Mouse (Mus musculus) regulatory T cell (primary cell): ENCODE measurements around the gene Prkcz.

Source experiments
- in situ Hi-C: fragments of 300-600 bp; cut with MboI, MseI; formaldehyde crosslinking; loops from one replicate; pipeline ENCODE4 v1.15.1; 2025; ENCODE audit warnings: high pct_unique_total_duplicates

Prkcz gene

DNA sequence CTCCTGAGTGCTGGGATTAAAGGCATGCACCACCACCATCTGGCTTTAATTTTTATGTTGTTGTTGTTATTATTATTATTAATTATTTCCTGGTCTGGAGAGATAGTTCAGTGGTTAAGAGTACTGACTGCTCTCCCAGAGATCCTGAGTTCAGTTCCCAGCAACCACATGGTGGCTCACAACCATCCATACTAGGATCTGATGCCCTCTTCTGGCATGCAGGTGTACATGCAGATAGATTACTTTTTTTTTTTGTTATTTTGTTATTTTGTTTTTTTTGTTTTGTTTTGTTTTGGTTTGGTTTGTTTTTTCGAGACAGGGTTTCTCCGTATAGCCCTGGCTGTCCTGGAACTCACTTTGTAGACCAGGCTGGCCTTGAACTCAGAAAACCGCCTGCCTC lies 113.1 kb downstream of the Prkcz start:
- in situ Hi-C loops: loop anchor here (5.0 to 10.0 kb wide), 2 partner anchors 151 to 283 kb away; partner anchors contain the start of genes Hes5 and Pank4

DNA sequence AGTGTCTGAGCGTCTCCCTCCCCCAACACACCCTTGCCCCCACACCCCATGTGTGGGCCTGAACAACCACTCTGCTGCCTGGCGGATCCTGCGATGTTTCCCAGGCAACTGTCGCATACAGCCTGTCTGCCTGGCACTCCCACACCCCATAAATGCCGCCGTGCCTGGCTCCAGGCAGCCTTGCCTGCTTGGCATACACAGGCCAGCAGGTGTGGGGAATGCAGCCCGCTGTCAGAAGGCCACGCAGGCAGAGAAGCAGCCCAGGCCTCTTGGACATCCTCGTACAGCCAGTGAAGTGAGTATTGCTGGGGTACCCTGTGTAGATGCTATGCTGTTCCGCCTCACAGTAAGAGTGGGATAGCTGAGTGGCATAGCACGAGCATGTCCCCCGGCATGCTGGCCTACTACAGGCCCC lies 114.5 kb downstream of the Prkcz start:
- in situ Hi-C loops: loop anchor here (5.0 to 10.0 kb wide), 2 partner anchors 149 to 282 kb away; partner anchors contain the start of genes Hes5 and Pank4

DNA sequence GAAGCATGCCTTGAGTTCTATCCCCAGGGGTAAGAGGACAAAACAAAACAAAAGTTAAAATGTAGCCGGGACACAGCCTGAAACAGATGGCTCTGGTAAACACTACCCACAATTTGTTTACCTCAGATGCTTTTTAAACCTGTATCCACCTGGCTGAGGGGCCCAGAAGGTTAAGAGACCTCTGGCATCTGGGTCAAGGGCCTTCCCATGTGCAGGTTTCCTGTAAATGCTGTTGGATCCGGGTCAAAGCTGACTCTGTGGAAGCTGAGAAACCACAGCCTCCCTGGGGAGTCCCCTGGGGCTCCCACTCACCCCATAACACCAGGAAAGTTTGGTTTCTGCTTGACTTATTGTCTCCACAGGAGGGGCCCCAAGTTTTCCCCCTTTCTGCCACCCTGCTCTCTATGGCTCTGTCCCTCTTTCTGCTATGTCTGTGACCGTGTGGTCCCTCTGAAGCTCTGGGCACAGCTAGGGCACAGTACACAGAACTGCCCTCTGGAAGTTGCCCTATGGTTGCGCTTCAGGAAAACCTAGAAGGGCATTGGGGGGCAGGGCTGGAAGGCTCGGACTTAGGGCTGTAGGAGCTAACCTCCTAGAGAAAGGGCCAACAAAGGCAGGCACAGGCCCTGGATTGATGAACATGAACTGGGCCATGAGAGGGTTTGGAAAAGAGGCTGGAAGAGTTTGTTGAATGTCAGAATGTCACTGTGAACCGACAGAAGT lies 115.2 kb downstream of the Prkcz start:
- in situ Hi-C loops: loop anchor here (5.0 to 10.0 kb wide), 2 partner anchors 149 to 281 kb away; partner anchors contain the start of genes Hes5 and Pank4

DNA sequence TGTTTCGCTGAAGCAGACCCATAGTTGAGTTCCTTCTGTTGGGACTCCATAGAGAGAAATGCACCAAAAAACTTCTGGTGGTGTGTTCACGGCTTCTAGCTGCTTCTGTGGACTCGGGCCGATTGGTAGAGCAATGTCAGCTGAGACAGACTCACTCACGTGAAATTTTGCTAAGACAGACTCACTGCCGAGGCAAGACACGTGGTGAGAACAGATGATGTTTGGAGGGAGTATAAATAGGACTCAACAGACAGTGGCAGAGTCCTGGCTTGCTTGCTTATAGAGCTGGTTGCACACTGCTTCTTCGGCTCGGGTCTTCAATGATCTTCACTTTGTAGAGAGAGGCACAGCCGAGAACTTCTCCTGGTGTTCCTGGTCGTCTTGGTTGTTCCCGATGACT lies 117.9 kb downstream of the Prkcz start:
- in situ Hi-C loops: loop anchor here (10.0 kb wide), 1 partner anchor 278 kb away; the partner anchor contains the start of genes Hes5 and Pank4

DNA sequence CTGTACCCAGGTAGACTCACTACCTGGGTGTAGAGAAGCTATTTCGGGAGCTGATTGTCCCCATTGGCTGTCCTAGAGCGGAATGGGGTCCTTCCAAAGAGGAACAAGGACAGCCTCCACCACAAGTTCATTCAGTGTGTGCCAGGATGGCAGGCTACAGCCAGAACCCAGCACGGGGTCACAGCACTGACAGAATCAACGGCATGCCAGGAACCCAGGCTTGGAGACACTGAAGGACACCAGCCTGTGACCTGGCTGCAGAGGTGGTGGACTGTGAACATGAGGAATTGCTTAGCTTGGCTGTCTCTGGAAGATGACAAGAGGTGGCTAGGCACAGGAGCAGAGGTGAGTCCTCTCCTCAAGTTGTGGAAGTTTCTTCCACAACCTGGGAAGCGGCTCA lies 118.9 kb downstream of the Prkcz start:
- in situ Hi-C loops: loop anchor here (10.0 kb wide), 1 partner anchor 277 kb away; the partner anchor contains the start of genes Hes5 and Pank4

DNA sequence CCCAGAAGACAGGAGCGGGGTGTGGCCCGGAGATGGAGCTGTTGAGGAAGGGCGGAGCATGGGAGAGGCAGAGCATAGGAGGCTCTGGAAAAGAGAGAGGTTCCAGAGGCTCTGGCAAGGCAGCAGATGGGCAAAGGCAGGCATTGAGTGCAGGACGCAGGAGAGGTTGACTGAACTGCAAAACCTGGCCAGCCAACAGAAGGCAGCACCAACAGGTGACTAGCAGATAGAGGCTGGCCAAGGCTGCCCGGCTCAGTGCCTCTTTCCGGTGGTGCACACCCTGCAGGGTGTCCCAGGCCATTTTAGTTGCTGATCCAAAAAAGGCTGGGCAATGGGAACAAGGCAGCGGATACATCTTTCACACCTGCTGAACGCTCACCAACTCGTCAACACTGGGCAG lies 119.4 kb downstream of the Prkcz start:
- in situ Hi-C loops: loop anchor here (10.0 kb wide), 1 partner anchor 277 kb away; the partner anchor contains the start of genes Hes5 and Pank4

DNA sequence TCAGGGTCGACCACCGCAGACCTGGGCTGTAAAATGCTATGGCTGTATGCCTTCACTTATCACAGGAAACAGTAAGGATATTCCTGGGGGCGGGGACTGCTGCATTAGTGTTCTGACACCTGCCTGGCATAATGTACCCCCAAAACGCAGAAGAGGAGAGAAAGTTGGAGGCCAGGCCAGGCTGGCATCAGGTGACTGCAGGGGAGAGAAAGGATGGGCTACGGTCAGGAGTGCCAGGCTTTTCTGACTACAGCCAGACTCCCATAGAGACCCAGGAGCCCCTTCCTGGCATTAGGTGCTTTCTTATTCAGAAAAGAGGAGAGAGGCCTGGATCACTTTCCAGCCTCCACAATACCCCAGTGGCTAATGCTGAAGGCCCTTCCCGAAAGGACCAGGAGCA lies 121.7 kb downstream of the Prkcz start:
- in situ Hi-C loops: loop anchor here (5.0 kb wide), 1 partner anchor 48 kb away; no protein-coding TSS in a partner anchor

DNA sequence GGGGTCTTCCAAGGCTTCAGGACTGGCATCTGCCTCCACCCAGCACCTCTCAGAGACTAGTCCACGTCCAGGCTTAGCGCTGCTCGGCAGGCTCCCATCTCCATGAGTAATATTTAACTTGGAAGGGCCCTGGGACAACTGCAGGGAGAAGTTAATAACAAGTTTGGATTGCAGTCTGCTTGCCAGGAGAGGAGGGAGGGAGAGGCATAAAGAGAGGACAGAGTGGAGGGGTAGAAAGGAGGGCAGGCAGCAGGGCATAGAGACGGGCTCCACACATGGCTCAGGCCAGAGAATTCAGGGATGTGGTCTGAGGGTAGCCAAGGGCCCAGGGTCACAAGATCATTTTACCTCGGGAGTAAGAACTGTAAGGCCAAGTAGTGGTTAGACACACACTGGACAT lies 122.9 kb downstream of the Prkcz start:
- in situ Hi-C loops: loop anchor here (5.0 kb wide), 1 partner anchor 49 kb away; no protein-coding TSS in a partner anchor

DNA sequence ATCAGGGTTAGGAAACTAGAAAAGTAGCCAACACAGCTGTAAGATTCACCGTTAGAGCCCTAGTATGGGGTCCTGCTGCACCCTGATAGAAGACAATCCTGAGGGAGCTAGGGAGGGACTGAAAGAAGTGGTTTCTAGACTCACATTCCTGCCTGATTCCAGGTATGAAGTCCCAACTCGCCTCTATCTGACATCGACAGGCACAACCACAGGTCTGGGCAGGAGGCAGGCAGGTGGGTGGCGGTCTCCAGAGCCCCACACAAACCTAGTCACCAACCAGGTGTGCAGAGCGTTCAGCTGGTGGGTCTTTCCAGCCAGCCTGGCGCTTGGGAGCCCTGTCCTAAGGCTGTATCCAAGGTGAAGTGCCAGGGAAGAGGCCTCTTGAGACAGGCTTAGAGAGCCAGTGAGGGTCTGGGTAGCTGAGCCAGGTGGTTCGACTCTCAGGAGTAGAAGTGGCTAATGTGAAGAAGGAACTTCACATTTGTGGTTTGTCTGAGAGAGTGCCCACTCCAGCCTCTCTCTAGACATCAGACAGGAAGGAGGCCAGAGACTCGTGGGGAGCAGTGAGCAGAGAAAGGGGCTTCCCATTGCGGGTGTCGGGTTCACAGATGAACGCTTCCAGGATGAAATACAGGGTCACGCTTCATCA lies 124.3 kb downstream of the Prkcz start:
- in situ Hi-C loops: loop anchor here (5.0 kb wide), 1 partner anchor 50 kb away; no protein-coding TSS in a partner anchor

DNA sequence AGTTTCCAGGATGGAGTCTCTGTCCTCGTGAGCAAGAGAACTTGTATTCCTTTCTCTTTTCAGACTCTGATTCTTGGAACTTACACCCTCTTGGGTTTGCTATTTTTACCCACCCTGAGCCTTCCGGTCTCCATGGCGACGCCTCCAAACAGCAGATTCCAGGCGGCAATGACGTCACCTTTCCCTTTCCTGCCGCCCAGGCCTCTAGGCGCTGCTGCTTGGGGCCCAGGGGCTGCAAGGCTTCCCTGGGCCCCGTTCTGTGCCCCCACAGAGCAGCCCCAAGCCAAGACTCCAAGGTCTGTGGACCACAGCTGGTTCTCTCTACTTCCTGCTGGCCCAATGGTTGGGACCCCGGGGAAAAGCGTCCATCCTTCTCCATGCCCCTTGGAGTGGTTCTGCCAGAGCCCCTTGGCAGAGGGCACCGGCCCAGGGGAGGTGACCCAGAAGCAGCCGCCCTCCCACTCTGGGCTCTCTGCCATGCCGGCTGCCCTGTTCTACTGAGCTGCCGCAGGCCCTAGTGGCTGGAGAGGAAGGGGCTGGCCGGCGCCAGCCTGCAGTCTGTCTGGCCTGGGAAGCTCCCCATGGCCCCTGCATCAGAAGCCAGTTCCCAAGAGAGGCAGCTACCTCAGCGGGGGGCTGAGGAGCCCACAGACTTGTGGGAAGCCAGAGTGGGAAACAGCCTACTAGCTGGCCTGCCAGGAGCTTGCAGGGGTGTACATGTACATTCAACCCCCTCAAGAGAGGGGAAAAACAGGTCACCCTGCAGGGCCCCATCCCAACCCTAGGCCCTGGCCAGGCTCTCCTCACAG lies 125.6 kb downstream of the Prkcz start:
- in situ Hi-C loops: loop anchor here (5.0 kb wide), 1 partner anchor 52 kb away; no protein-coding TSS in a partner anchor

DNA sequence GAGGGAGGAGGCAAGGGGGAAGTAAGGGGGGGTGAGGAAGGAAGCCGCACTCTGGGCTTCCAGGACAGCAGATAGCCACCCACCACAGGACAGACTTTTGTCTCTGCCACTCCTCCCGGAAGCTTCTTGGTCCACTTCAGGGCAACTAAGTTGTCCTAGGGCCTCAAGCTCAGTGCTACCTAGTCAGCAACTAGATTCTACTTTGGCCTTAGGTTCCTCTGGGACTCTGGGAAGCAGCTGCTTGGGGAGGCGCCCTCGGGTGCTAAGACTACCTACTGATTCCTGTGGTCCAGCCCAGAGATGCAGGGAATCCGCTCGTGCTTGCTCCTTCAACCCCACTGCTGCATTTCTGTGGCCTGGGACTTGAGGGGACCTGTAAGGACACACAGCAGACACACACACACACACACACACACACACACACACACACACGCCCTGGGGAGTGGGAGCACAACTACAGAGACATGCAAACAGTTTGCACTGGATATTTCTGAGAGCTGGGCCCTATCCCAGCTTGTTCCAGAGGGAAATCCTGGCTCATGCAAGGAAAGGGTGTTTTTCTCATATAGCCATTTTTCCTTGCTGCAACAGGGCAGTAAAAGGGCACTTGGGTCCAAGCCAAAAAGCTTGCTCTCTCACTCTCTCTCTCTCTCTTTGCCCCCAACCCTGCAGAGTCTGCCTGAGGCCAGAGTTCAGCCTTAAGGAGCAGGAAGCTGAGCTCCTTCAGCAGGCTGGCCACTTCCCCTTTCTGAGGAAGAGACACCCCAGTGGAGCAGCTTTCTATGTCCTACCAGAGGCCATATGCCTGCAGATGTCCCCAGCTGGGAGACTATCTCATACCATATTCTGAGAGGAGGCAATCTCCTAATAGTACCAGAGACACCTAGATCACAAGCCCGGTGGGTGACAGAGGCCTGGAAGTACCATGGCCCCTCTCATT lies 126.5 kb downstream of the Prkcz start:
- in situ Hi-C loops: loop anchor here (5.0 kb wide), 1 partner anchor 53 kb away; no protein-coding TSS in a partner anchor

DNA sequence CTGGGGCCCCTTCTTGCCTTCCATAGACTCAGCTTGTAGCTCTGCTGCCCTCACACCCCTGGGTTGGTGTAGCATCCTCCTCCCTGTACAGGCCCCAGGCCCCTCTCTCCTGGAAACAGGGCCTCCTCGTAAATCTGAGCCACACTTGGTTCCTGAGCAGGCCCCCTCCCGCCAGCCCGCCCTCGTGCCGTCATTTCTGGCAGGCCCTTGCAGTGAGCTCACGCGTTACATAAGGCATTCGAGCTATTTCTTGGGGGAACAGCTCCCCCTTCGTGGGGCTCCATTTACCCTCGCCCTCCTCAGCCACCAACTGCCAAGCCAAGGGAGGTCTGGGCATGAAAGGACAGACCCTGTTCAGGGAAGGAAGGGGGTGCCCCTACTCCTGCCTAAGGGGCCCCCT lies 127.3 kb downstream of the Prkcz start:
- in situ Hi-C loops: no loop called here

DNA sequence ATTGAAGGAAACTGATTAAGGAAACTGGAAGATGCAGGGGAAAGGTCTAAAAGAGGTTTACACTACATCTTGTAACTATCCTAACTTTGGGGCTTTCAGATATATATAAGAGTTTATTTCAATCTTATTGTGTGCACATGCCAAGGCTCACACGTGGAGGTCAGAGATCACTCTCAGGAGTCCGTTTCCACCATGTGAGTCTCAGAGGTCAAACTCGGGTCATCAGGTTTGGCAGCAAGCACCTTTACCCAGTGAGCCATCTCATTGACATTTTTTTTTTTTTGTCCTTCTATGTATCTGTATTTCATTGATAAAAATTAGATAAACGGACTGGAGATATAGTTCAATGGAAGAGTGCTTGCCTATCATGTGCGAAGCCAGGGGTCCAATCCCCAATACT lies 132.7 kb downstream of the Prkcz start:
- in situ Hi-C loops: no loop called here

DNA sequence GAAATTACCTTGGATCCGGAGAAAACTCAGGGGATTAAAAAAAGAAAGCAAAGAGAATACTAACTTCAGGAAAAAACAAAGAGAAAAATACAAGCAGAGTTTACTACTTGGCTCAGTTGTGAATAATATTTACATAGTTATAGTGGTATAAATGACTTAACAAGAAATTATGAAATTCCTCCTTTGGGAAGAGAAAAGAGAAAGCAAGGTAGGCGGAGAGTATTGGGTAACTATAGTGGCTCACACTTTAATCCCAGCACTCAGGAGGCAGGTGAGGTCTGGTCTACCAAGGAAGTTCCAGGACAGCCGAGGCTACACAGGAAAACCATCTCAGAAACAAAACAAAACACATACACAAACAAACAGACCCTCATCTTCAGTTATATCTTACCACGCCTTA lies 133.2 kb downstream of the Prkcz start:
- in situ Hi-C loops: no loop called here

DNA sequence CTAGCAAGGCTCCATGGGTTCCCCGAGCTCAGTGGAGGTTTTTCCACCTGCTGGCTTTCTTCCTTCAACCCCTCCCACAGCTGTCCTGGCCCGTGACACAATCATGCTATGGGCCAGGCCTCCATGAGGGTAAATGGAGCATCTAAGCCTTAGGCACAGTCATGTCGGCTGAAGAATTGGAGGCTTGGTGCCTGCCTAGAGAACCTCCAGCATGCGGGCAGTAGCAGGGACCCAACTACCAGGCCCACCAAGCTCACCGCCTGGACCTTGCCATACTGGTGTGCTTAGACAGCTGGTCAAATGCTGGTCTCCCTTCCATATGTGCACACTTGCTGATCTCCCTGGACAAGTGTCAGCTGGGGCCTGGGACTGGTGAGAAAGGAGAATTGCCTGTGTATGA lies 135.2 kb downstream of the Prkcz start:
- in situ Hi-C loops: no loop called here

DNA sequence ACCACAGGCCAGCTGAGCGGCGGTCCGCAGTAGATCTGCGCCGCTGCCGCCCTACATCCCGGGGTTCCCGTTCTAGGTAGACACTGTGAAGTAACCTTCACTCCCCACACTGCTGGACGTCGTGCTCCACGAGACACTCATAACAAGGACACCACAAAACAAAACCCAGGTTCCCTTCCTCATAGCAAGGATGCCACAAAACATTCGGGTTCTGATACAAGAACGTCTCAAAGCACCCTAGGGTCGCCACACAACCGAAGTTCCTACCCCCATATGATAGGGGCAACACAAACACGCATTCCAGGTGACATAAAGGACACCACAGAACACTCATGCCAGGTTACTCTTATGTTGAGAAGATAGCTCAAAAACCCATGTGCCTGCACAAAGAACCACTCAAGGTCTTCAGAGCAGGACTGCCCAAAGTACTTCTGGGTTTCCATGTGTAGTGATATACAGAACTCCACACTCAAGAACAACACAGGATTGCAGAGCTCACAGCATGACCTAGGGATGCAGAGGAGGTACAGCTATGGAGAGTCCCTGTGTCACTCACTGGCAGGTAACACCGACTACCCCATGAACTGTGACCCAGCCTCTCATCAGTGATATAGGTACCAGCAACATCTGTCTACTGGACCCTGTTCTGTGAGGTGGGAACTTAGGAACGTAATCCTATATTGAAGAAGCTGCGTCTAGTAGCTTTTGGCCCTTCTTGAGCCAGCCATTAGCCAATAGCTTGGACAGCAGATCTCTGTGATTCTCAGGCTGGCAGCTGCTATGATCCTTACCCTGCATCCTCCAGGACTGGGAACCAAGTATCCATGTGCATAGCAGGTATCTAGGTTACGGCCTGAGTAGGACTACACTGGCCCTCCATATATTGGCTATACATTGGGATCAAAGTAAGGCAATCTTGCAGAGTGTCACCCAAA lies 137.3 kb downstream of the Prkcz start:
- in situ Hi-C loops: no loop called here

DNA sequence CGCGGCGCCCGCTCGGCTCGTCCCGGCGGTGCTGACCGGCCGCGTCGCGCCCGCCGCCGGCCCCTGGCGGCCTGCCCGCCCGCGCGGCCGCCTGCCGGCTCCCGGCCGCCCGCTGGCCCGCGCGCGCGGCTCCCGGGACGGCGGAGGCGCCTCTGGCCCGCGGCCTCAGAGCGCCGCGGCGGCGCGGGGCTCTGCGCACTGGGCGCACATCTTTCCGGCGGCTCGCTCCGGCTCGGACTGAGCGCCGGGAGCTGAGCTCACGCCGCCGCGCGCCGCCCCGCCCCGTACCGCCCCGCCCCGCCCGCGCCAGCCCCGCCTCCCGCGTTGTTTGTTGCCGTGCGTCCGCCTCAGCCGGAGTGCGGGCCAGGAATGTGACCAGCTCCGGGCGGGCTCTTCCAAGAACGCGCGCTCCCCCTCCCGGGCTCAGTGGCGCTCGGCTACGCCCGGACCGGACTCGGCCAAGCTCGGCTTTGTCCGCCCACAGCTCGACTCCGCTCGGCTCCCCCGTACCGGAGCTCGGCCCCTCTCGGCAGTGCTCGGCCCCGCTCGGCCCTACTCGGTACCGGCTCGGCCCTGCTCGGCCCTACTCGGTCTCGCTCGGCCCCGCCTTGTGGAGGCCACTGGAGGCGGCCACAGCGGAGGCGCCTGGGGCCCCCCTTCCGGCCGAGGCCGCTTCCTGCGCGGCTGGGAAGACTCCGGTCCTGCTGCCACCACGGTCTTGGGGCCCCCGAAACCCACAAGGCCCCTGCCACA lies 138.1 kb downstream of the Prkcz start:
- in situ Hi-C loops: no loop called here

DNA sequence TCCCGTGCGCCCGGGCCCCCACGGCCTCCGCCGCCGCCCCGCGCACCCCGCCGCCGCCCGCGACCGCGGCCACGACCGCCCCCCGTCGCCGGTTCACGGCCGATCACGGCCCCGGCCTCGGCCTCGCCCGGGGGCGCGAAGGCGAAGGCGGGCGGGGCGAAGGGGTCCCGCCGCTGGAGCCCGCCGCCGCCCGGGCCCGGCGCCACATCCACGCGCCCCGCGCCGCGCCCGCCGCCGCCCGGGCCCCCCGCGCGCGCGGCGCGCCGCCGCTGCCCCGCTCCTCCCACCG lies 138.7 kb downstream of the Prkcz start, which contains the start of gene Ski:
Ski (minus strand) TSS at position 41 of the 289 bp plus-strand sequence.
- in situ Hi-C loops: no loop called here
